Mouse (Mus musculus): ENCODE data around the gene Tmcc3. TPM values are rescaled to one million over a fixed set of nuclear protein-coding genes. Genes with fewer than 3 reads are reported as not detected.

The Tmcc3 gene
- total RNA-seq, 2 experiments from 2014 or later: 25.7 to 31.5 TPM

DNA sequence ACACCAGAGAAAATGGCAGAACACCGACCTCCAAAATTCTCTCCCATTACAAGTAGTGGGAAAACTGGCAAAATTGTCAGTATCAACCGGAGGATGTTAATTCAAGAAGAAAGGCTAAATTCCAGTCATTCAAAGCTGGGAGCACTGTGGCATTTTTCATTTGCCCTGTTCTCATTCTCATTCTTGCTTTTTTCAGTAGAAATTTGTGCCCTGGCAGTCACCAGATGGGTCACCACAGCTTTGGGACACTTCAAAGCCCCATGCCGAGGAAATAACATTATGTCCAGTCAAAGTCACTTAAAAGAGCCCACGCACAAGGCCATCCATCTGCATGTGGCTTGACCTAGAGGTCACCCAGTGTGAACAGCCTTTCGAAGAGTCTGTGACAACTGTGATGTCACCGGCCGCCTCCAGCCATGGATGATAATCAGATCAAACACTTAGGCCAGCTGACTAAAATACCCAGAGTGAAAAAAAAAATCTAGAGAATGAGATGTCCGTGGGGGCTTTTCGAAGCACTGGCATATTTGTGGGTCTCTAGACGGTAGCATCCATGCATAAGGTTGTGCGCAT, 319.9 kb downstream of the Tmcc3 start:
- DNase-seq: no peak

DNA sequence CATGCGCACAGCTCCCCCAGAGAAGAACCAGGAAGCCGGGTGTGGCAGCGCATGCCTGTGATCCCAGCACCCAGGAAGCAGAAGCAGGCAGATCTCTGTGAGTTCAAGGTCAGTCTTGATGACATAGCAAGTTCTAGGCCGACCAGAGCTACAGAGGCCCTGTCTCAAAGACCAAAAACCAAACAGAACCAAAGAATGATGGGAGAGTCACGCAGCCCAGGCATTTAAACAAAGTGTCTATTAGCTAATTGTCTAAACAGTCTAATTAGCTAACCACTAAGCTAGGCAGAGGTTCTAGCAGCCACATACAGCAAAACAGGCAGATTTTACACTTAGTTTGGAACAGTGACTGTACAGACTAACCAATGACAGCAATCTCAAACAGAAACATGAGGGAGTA, 320.5 kb downstream of the Tmcc3 start:
- no peak for DNase-seq

- DNase-seq: no peak
These were observed 326.9 kb downstream of the Tmcc3 start for GRCm38 (mm10) chr10:94638599-94638998.

DNA sequence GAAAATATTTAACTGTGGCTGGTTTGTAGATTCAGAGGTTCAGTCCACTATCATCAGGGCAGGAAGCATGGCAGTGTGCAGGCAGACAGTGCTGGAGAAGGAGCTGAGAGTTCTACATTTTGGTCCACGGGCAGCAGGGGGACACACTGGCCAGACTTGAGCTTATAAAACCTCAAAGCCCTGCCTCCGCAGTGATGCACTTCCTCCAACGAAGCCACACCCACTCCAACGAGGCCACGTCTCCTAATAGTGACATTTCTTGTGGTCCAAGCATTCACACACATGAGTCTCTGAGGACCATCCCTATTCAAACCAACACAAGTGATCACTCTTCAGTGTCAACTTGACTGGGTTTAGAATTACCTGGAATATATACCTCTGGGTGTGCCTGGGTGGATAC, 327.5 kb downstream of the Tmcc3 start:
- DNase-seq: no peak

DNA sequence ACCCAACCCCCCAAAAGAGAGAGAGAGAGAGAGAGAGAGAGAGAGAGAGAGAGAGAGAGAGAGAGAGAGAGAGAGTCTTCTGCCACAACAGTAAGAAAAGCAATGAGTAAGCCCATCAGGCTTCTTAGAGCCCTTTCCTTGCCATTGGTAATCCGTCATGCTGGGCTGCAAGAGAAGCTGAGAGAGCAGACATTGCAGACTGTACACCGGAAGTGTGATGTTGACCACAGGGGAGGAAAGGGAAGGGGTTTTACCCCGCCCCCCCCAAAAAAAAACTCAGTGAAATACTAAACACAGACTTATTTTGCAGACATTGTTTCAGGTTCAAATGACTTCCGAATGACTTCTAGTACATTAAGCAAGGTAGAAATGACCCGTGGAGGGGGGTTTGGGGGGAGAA, 328.3 kb downstream of the Tmcc3 start:
- DNase-seq: no peak

Small RNAs within 50 kb of the gene (microRNA-seq; reads per million reads assigned to microRNA genes)
- 0 to 1.4 reads per million in 2 experiments for gene Mir7211

Other genes with a start within 250 kb of the Tmcc3 start
- 1 to 10 TPM; 5.2 to 7.3 TPM for gene Nr2c1, start 163.9 kb upstream of the Tmcc3 start, total RNA-seq (2021)
- gene Ndufa12, start 113.2 kb upstream of the Tmcc3 start, total RNA-seq (2021): 100 to 1,000 TPM; 821 to 864 TPM
- not detected for gene Gm4792, start 13.2 kb upstream of the Tmcc3 start, total RNA-seq (2021)

All from heart, adult 18-20 months (tissue).